Mouse (Mus musculus) MEL (cell line): Measurements from ENCODE around the gene Ybx2.

Source experiments
- CTCF ChIP-seq, 3 experiments: IDR thresholded peaks in 2 of 3; conservative IDR thresholded peaks in 1 of 3; 2 replicates each; pipeline ENCODE4 v1.5.1; 2011 to 2012; ENCODE audit warnings: low read length in 3 of 3, low read depth in 2 of 3, mild to moderate bottlenecking in 2 of 3, improper control_type of control experiment in 1 of 3, inconsistent platforms in 1 of 3, mixed read lengths in 1 of 3, moderate library complexity in 1 of 3; ENCODE audit not compliant: control insufficient read depth in 1 of 3, insufficient read depth in 1 of 3, poor library complexity in 1 of 3, severe bottlenecking in 1 of 3
- EP300 ChIP-seq, 2 experiments: IDR thresholded peaks; 2 replicates each; pipeline ENCODE4 v1.6.1; 2011; ENCODE audit warnings: improper control_type of control experiment in 2 of 2, low read length in 2 of 2, low read depth in 1 of 2, mild to moderate bottlenecking in 1 of 2
- GATA1 ChIP-seq: IDR thresholded peaks from 2 replicates; pipeline ENCODE4 v1.6.1; 2011; ENCODE audit warnings: low read depth, low read length, improper control_type of control experiment
- MAFK ChIP-seq: IDR thresholded peaks from 2 replicates; pipeline ENCODE4 v1.6.1; 2011; ENCODE audit warnings: low read depth, mild to moderate bottlenecking, low read length, improper control_type of control experiment, borderline replicate concordance
- MAZ ChIP-seq: IDR thresholded peaks from 2 replicates; pipeline ENCODE4 v1.6.1; 2012; ENCODE audit warnings: low read depth, mild to moderate bottlenecking, inconsistent platforms, low read length, improper control_type of control experiment
- MXI1 ChIP-seq: IDR thresholded peaks from 2 replicates; pipeline ENCODE4 v1.6.1; 2011; ENCODE audit warnings: mild to moderate bottlenecking, low read depth, low read length, improper control_type of control experiment
- MYC ChIP-seq: IDR thresholded peaks from 2 replicates; pipeline ENCODE4 v1.6.1; 2011; ENCODE audit warnings: low read depth, mild to moderate bottlenecking, low read length, improper control_type of control experiment, moderate library complexity
- POLR2A ChIP-seq, 2 experiments: IDR thresholded peaks; 2 replicates each; pipeline ENCODE4 v1.6.1; 2011 to 2012; ENCODE audit warnings: low read length in 2 of 2, mild to moderate bottlenecking in 2 of 2, control low read depth in 1 of 2, improper control_type of control experiment in 1 of 2, low read depth in 1 of 2, moderate library complexity in 1 of 2; ENCODE audit not compliant: control insufficient read depth in 1 of 2, insufficient read depth in 1 of 2, poor library complexity in 1 of 2
- POLR2AphosphoS5 ChIP-seq: IDR thresholded peaks from 2 replicates; pipeline ENCODE4 v1.6.1; 2012; ENCODE audit warnings: low read depth, borderline replicate concordance, mild to moderate bottlenecking, inconsistent platforms, low read length, moderate library complexity, mixed read lengths
- RCOR1 ChIP-seq: IDR thresholded peaks from 2 replicates; pipeline ENCODE4 v1.6.1; 2012; ENCODE audit warnings: low read depth, mild to moderate bottlenecking, inconsistent platforms, low read length, improper control_type of control experiment
- TCF12 ChIP-seq: IDR thresholded peaks from 2 replicates; pipeline ENCODE4 v1.6.1; 2014; ENCODE audit warnings: low read depth, mild to moderate bottlenecking, inconsistent platforms, low read length, improper control_type of control experiment, moderate library complexity
- USF1 ChIP-seq: IDR thresholded peaks from 2 replicates; pipeline ENCODE4 v1.6.1; 2014; ENCODE audit warnings: low read depth, mild to moderate bottlenecking, inconsistent platforms, low read length, improper control_type of control experiment, moderate library complexity

DNA sequence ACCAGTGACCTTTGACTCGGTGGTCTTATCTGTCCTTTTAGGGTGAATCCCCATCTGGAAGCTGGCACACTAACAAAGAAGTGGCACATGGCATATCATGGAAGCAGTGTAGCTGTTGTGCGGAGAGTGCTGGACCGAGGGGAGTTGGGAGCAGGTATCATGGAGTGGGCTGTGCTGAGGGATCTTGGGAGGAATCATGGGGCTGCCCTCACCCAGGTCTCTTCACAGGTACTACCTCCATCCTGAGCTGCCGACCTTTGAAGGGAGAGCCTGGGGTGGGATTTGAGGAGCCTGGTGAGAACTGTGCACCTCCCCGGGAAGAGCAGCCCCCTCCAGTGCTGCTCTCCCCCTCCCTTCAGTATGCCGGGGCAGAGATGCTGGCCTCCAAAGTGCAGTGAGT is 23.9 kb upstream of the Ybx2 start:
- TF ChIP-seq POLR2AphosphoS5 = no peak
- TF ChIP-seq TCF12 = no peak
- TF ChIP-seq MAFK = no peak
- TF ChIP-seq EP300 (IDR thresholded peaks at IDR 0.05; ENCODE audit: low read depth in 1 of 2, low read length in 2 of 2) = no peak
- no peak for TF ChIP-seq RCOR1
- no peak for TF ChIP-seq GATA1
- TF ChIP-seq USF1 = no peak
- TF ChIP-seq POLR2A (IDR thresholded peaks at IDR 0.05; ENCODE audit: control insufficient read depth in 1 of 2, insufficient read depth in 1 of 2, low read depth in 1 of 2, low read length in 2 of 2, poor library complexity in 1 of 2) = no peak; a peak in 1 of 4 replicates
- TF ChIP-seq MYC = no peak
- TF ChIP-seq CTCF (IDR thresholded peaks at IDR 0.05 in 2 of 3, conservative IDR thresholded peaks at IDR 0.05 in 1 of 3; ENCODE audit: control insufficient read depth in 1 of 3, insufficient read depth in 1 of 3, low read depth in 2 of 3, low read length in 3 of 3, poor library complexity in 1 of 3, severe bottlenecking in 1 of 3) = no peak
- no peak for TF ChIP-seq MXI1
- TF ChIP-seq MAZ = no peak
